Mouse (Mus musculus) T-helper 17 cell (primary cell): ENCODE measurements around the gene Map4.

Experiments
- in situ Hi-C, 2 experiments: fragments of 300-600 bp; cut with MboI, MseI; formaldehyde crosslinking; loops; 1 replicate in 1 of 2; 2 replicates in 1 of 2; pipeline ENCODE4 v1.15.1; 2025; ENCODE audit warnings: high pct_unique_total_duplicates in 2 of 2

The Map4 gene

GRCm38 (mm10) chr9:109980223-109980622 is 49.0 kb downstream of the Map4 start:
- in situ Hi-C loops, result loop anchor here in 1 of 2 experiments (5.0 kb wide), 1 partner anchor 92 kb away; no protein-coding TSS in a partner anchor

- in situ Hi-C loops, result no loop called here
These were observed 54.2 kb downstream of the Map4 start for GRCm38 (mm10) chr9:109985416-109985815.

- in situ Hi-C loops, result no loop called here
These were observed 57.8 kb downstream of the Map4 start for GRCm38 (mm10) chr9:109989084-109989483.

GRCm38 (mm10) chr9:109997441-109997840 is 66.2 kb downstream of the Map4 start:
- in situ Hi-C loops, result no loop called here

GRCm38 (mm10) chr9:110001946-110002345 is 70.7 kb downstream of the Map4 start:
- in situ Hi-C loops, result no loop called here

GRCm38 (mm10) chr9:110002413-110002812 is 71.2 kb downstream of the Map4 start:
- in situ Hi-C loops, result no loop called here

GRCm38 (mm10) chr9:110019224-110019623 is 88.0 kb downstream of the Map4 start:
- in situ Hi-C loops, result no loop called here

- in situ Hi-C loops, result no loop called here
These were observed 89.1 kb downstream of the Map4 start for GRCm38 (mm10) chr9:110020405-110020804.

GRCm38 (mm10) chr9:110021463-110021862 is 90.2 kb downstream of the Map4 start:
- in situ Hi-C loops, result no loop called here

- in situ Hi-C loops, result no loop called here
These were observed 90.9 kb downstream of the Map4 start for GRCm38 (mm10) chr9:110022151-110022550.

- in situ Hi-C loops, result no loop called here
These were observed 103.8 kb downstream of the Map4 start for GRCm38 (mm10) chr9:110035091-110035490.

- in situ Hi-C loops, result no loop called here
These were observed 106.6 kb downstream of the Map4 start for GRCm38 (mm10) chr9:110037895-110038294.

GRCm38 (mm10) chr9:110038485-110038884 is 107.2 kb downstream of the Map4 start:
- in situ Hi-C loops, result no loop called here

- in situ Hi-C loops, result no loop called here
These were observed 113.1 kb downstream of the Map4 start for GRCm38 (mm10) chr9:110044373-110044772.

GRCm38 (mm10) chr9:110045763-110046377 is 114.6 kb downstream of the Map4 start:
- in situ Hi-C loops, result no loop called here

- in situ Hi-C loops, result no loop called here
These were observed 116.0 kb downstream of the Map4 start for GRCm38 (mm10) chr9:110047260-110047659.

GRCm38 (mm10) chr9:110047857-110048256 is 116.6 kb downstream of the Map4 start:
- in situ Hi-C loops, result no loop called here

- in situ Hi-C loops, result no loop called here
These were observed 119.9 kb downstream of the Map4 start for GRCm38 (mm10) chr9:110051184-110051583.

GRCm38 (mm10) chr9:110051869-110052661 is 120.8 kb downstream of the Map4 start:
- in situ Hi-C loops, result no loop called here

GRCm38 (mm10) chr9:110052951-110053304 is 121.7 kb downstream of the Map4 start:
- in situ Hi-C loops, result no loop called here

GRCm38 (mm10) chr9:110053305-110054079 is 122.2 kb downstream of the Map4 start:
- in situ Hi-C loops, result no loop called here

GRCm38 (mm10) chr9:110054080-110054421 is 122.8 kb downstream of the Map4 start:
- in situ Hi-C loops, result no loop called here
